8 mouse cellular contexts compared by ENCODE assay signal in genomic region chr7:28013549-28014444, GRCm38 (mm10). TPM values are rescaled to one million over a fixed set of nuclear protein-coding genes. Genes with fewer than 3 reads are reported as not detected.
A peak's percentile ranks its signal among the peaks of the same experiment; 100 is the strongest.
DNase-seq lines count a peak whose midpoint lies in the region; ATAC-seq lines count a peak whose summit lies in the region.

TSS of gene Zfp850 (minus strand) at chr7:28014115.

- H3K4me3 ChIP-seq in hindbrain, embryonic 13.5 days, result peak within 1 kb of the TSS; percentile 67

- peak within 1 kb of the TSS; percentile 78 for H3K27ac ChIP-seq in hindbrain, embryonic 13.5 days

- peak within 1 kb of the TSS; percentile 92 for H3K4me2 ChIP-seq in hindbrain, embryonic 13.5 days

- peak; percentile 95 for ATAC-seq in hindbrain, embryonic 13.5 days (ENCODE audit: low FRiP score)

- peaks cover 13% of the 10 kb centered on the region for H3K4me1 ChIP-seq in hindbrain, embryonic 13.5 days (replicated peaks)

- H3K9me3 ChIP-seq in hindbrain, embryonic 13.5 days, result 0 out of 2 replicates have a peak, but pooled peaks cover 3% of the 10 kb centered on the region

- H3K9ac ChIP-seq in hindbrain, embryonic 13.5 days, result peak within 1 kb of the TSS; percentile 86

- H3K36me3 ChIP-seq in hindbrain, embryonic 13.5 days, result peaks cover 24% of the 10 kb centered on the region

- DNase-seq in NIH3T3 (ENCODE audit: low read depth), result peak; percentile 87
- peak; percentile 89 for DNase-seq in cerebellum, postnatal 10 days
- DNase-seq in frontal cortex, postnatal 14 days (ENCODE audit: low spot score in 2 of 2), result peak; percentile 65 to 77
- peak; percentile 70 to 77 for DNase-seq in layer of hippocampus, postnatal 25 days (ENCODE audit: extremely low spot score in 1 of 2, low spot score in 1 of 2)
- DNase-seq in lung, postnatal 25 days (ENCODE audit: low spot score), result peak; percentile 71
- DNase-seq in retina, postnatal 1 day, result peak; percentile 89
- peak; percentile 58 to 76 for DNase-seq in urinary bladder, adult 18-20 months (ENCODE audit: low spot score in 2 of 2)

- H3K27me3 ChIP-seq in hindbrain, embryonic 13.5 days, result no peaks in the 10 kb centered on the region

- under 1% methylated on average over 47 of the region's 47 CpGs for WGBS in hindbrain, embryonic 13.5 days

RNA-seq across cellular contexts. Expression of gene Zfp850, which starts in this region (rescaled TPM):
- polyA plus RNA-seq in hindbrain, embryonic 13.5 days (2015; fragmentation: Nextera tagmentation; extraction: Ambion mirVana), result 5.7 and 6.3 TPM in 2 replicates
- 1 to 10 TPM; 5.3 to 6.5 TPM for total RNA-seq in layer of hippocampus, postnatal 25 days (2021)

Comparison
In these comparisons a context has a peak if more than half of its experiments do, and no peak if none do; other contexts are left out.
1. Peak in every context shown above with its lines: DNase-seq, ATAC-seq, H3K4me3 ChIP-seq and H3K27ac ChIP-seq.